Mouse (Mus musculus): Measurements from ENCODE around the gene Sag. TPM values are rescaled to one million over a fixed set of nuclear protein-coding genes. Genes with fewer than 3 reads are reported as not detected.

Sag gene
- polyA plus RNA-seq, 1 experiment from 2014 or later = 2.3 TPM

DNA sequence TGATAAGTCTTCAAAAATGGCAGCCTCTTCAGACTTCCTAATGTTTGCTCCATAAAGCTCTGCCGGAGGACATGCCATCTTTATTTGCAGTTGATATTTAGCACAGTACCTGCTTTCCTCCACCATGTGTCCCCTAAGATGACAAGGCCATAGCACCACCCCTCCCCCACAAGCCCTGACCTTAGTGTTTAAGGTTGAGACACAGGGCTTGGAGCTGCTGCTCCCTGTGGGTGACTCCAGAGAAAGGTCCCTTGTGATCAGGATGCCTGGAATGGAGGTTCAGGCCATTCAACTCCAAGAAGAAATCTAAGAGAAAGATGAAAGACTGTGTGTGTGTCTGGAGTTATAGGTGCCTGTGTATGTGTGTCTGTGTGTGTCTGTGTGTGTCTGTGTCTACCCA is 5.8 kb upstream of the Sag start:
- Histone ChIP-seq H3K9ac (replicated peaks; ENCODE audit: low read length) (no peak overlapping the region), H3K27me3 (ENCODE audit: control insufficient read depth, insufficient read depth, low read length) (no peaks in the 10 kb centered on the region), H3K9me3 (replicated peaks; ENCODE audit: control insufficient read depth, low read length) (no peaks in the 10 kb centered on the region), H3K4me2 (ENCODE audit: low read depth, low read length) (no peak overlapping the region), H3K4me1 (ENCODE audit: control insufficient read depth, insufficient read depth, low read length) (no peaks in the 10 kb centered on the region), H3K27ac (replicated peaks; ENCODE audit: low read depth, low read length) (no peak overlapping the region), H3K36me3 (replicated peaks; ENCODE audit: control insufficient read depth, insufficient read depth, low read depth, low read length) (no peaks in the 10 kb centered on the region), H3K4me3 (ENCODE audit: low read depth, low read length) (no peak overlapping the region)
- DNase-seq (ENCODE audit: low spot score) = no peak
- 89% methylated on average over 1 of the region's 1 CpGs for WGBS
- ATAC-seq (replicated peaks; ENCODE audit: insufficient number of reproducible peaks, low FRiP score, low TSS enrichment, low read depth) = no peak

DNA sequence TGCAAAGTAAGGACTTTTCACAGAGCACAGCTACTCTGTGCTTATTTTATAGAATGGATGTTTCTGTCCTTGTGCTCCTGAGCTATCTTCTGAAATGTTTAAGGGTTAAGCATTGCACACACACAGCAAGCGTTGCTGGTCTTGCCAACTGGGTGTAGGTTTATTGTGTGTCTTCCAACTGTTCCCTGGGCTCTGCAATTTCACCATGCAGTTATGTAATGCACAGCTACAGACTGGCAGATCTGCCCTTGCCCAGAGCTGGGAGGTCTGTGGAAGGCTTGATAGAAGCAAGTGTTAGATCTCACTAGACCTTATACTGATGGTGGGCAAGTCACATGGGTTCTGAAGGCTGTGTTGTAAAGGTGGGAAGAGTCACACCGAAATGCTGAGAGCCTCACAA is 5.2 kb upstream of the Sag start:
- H3K36me3 ChIP-seq (replicated peaks; ENCODE audit: control insufficient read depth, insufficient read depth, low read depth, low read length) = no peaks in the 10 kb centered on the region
- H3K4me3 ChIP-seq (ENCODE audit: low read depth, low read length) = no peak overlapping the region
- no peaks in the 10 kb centered on the region for H3K9me3 ChIP-seq (replicated peaks; ENCODE audit: control insufficient read depth, low read length)
- H3K9ac ChIP-seq (replicated peaks; ENCODE audit: low read length) = no peak overlapping the region
- WGBS = 93% methylated on average over 2 of the region's 2 CpGs
- no peak overlapping the region for H3K4me2 ChIP-seq (ENCODE audit: low read depth, low read length)
- ATAC-seq (replicated peaks; ENCODE audit: insufficient number of reproducible peaks, low FRiP score, low TSS enrichment, low read depth) (no peak), DNase-seq (ENCODE audit: low spot score) (no peak)
- no peak overlapping the region for H3K27ac ChIP-seq (replicated peaks; ENCODE audit: low read depth, low read length)
- no peaks in the 10 kb centered on the region for H3K27me3 ChIP-seq (ENCODE audit: control insufficient read depth, insufficient read depth, low read length)
- H3K4me1 ChIP-seq (ENCODE audit: control insufficient read depth, insufficient read depth, low read length) = no peaks in the 10 kb centered on the region

DNA sequence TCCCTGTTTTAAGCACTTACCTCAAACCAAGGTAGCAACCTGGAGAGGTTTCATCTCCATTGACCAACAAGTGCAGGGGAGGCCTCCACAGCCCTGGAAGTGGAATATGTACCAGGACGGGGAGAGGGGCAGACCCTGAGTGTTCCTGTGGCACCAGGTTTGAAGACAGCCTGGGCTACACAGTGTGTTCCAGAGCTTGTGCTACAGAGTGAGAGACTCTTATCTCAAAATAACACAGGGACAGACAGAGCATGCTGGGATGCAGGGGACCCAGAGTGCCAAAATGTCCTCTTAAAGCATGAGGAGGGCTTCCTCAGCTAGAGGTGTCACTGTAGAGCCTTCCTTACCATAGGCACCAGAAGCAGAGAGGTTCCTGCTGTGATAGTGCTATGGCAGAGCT is 4.3 kb downstream of the Sag start:
- 87% methylated on average over 1 of the region's 1 CpGs for WGBS
- Histone ChIP-seq H3K4me3 (ENCODE audit: low read depth, low read length) (no peak overlapping the region), H3K36me3 (replicated peaks; ENCODE audit: control insufficient read depth, insufficient read depth, low read depth, low read length) (no peaks in the 10 kb centered on the region), H3K9ac (replicated peaks; ENCODE audit: low read length) (no peak overlapping the region), H3K27ac (replicated peaks; ENCODE audit: low read depth, low read length) (no peak overlapping the region), H3K4me1 (ENCODE audit: control insufficient read depth, insufficient read depth, low read length) (no peaks in the 10 kb centered on the region), H3K9me3 (replicated peaks; ENCODE audit: control insufficient read depth, low read length) (no peaks in the 10 kb centered on the region), H3K27me3 (ENCODE audit: control insufficient read depth, insufficient read depth, low read length) (no peaks in the 10 kb centered on the region), H3K4me2 (ENCODE audit: low read depth, low read length) (no peak overlapping the region)
- ATAC-seq (replicated peaks; ENCODE audit: insufficient number of reproducible peaks, low FRiP score, low TSS enrichment, low read depth) (no peak), DNase-seq (ENCODE audit: low spot score) (no peak)

DNA sequence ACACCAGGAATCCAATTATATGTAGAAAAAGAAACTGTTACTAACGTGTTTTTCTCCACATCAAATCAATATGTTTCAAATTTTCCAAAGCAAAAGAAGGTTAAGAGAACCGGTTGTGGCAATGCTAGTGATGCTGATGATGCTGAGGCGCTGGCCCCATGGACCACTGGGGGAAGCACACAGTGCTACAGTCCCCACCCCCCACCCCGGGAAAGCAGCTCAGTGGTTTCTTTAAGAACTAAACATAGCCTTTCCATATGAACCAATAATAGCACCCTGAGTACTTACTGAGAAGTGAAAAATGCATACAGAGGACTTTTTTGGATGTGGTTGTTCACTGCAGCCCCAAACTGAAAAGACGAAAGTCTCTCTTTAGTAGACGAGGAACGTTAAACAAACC is 7.9 kb downstream of the Sag start:
- 85% methylated on average over 7 of the region's 7 CpGs for WGBS
- DNase-seq (ENCODE audit: low spot score) (no peak), ATAC-seq (replicated peaks; ENCODE audit: insufficient number of reproducible peaks, low FRiP score, low TSS enrichment, low read depth) (no peak)
- H3K27ac ChIP-seq (replicated peaks; ENCODE audit: low read depth, low read length) = no peak overlapping the region
- no peak overlapping the region for H3K4me2 ChIP-seq (ENCODE audit: low read depth, low read length)
- no peak overlapping the region for H3K4me3 ChIP-seq (ENCODE audit: low read depth, low read length)
- no peaks in the 10 kb centered on the region for H3K9me3 ChIP-seq (replicated peaks; ENCODE audit: control insufficient read depth, low read length)
- no peaks in the 10 kb centered on the region for H3K4me1 ChIP-seq (ENCODE audit: control insufficient read depth, insufficient read depth, low read length)
- H3K9ac ChIP-seq (replicated peaks; ENCODE audit: low read length) = no peak overlapping the region
- H3K36me3 ChIP-seq (replicated peaks; ENCODE audit: control insufficient read depth, insufficient read depth, low read depth, low read length) = no peaks in the 10 kb centered on the region
- no peaks in the 10 kb centered on the region for H3K27me3 ChIP-seq (ENCODE audit: control insufficient read depth, insufficient read depth, low read length)

DNA sequence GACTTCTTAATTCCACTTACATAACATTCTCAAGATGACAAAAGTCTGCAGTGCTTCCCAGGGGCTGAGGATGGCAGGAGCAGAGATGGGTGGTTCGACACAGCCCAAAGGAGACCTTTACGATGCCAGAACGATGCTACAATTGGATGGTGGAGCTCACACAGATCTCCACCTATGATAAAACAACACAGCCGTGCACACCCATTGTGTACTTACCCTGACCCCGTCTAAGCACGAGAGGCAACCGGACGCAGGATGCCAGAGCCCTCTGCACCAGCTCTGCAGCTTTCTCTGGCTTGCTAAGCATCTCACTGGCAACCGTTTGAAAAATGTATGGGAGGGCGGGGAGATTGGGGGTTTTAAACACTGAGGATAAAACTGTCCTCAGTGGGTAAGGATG is 8.6 kb downstream of the Sag start:
- ATAC-seq (replicated peaks; ENCODE audit: insufficient number of reproducible peaks, low FRiP score, low TSS enrichment, low read depth) (no peak), DNase-seq (ENCODE audit: low spot score) (no peak)
- 82% methylated on average over 10 of the region's 10 CpGs for WGBS
- no peak overlapping the region for H3K4me3 ChIP-seq (ENCODE audit: low read depth, low read length)
- no peaks in the 10 kb centered on the region for H3K9me3 ChIP-seq (replicated peaks; ENCODE audit: control insufficient read depth, low read length)
- no peaks in the 10 kb centered on the region for H3K4me1 ChIP-seq (ENCODE audit: control insufficient read depth, insufficient read depth, low read length)
- H3K27ac ChIP-seq (replicated peaks; ENCODE audit: low read depth, low read length) = no peak overlapping the region
- H3K9ac ChIP-seq (replicated peaks; ENCODE audit: low read length) = no peak overlapping the region
- no peaks in the 10 kb centered on the region for H3K27me3 ChIP-seq (ENCODE audit: control insufficient read depth, insufficient read depth, low read length)
- H3K4me2 ChIP-seq (ENCODE audit: low read depth, low read length) = no peak overlapping the region
- no peaks in the 10 kb centered on the region for H3K36me3 ChIP-seq (replicated peaks; ENCODE audit: control insufficient read depth, insufficient read depth, low read depth, low read length)

DNA sequence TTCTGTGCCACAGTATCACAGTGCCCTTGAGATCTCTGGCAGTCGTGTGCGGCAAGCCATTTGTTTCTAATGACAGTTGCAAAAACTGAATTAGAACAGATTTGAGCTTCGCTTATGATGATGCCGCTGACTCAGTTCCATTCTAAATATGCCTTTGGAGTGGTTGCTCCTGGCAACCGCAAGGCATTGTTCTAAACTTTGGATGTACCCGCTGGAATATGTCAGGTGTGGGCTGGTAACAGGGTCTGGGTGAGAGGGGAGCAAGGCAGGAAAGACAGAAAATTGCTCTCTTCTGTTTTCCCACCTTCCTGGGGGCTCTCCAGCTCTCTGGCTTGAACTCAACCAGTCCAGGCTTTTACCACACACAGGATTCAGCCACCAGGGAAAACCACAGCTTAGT is 9.7 kb downstream of the Sag start:
- Histone ChIP-seq H3K27ac (replicated peaks; ENCODE audit: low read depth, low read length) (no peak overlapping the region), H3K27me3 (ENCODE audit: control insufficient read depth, insufficient read depth, low read length) (no peaks in the 10 kb centered on the region), H3K9me3 (replicated peaks; ENCODE audit: control insufficient read depth, low read length) (no peaks in the 10 kb centered on the region), H3K36me3 (replicated peaks; ENCODE audit: control insufficient read depth, insufficient read depth, low read depth, low read length) (no peaks in the 10 kb centered on the region), H3K9ac (replicated peaks; ENCODE audit: low read length) (no peak overlapping the region), H3K4me1 (ENCODE audit: control insufficient read depth, insufficient read depth, low read length) (no peaks in the 10 kb centered on the region), H3K4me2 (ENCODE audit: low read depth, low read length) (no peak overlapping the region), H3K4me3 (ENCODE audit: low read depth, low read length) (no peak overlapping the region)
- WGBS = 80% methylated on average over 6 of the region's 6 CpGs
- ATAC-seq (replicated peaks; ENCODE audit: insufficient number of reproducible peaks, low FRiP score, low TSS enrichment, low read depth) (no peak), DNase-seq (ENCODE audit: low spot score) (no peak)

DNA sequence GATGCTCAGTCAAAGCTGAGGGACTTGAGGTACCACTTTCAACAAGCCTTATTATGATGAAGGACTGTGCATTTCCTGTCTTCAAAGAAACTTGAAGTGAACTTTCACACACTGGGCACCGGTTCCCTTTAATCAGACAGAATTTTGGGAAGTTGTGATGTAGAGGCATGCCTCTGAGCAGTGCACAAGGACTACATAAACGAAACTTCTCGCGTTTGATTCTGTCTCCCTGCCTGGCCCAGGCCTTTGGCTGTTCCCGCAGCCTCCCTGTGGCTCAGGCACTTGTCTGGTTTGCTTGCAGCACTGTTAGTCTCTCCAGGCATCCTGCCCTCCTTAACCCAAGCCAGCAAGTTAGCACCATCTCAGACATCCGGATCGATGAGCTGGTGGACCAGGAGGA is 10.2 kb downstream of the Sag start:
- H3K9ac ChIP-seq (replicated peaks; ENCODE audit: low read length) = no peak overlapping the region
- 83% methylated on average over 7 of the region's 7 CpGs for WGBS
- no peak overlapping the region for H3K4me2 ChIP-seq (ENCODE audit: low read depth, low read length)

DNA sequence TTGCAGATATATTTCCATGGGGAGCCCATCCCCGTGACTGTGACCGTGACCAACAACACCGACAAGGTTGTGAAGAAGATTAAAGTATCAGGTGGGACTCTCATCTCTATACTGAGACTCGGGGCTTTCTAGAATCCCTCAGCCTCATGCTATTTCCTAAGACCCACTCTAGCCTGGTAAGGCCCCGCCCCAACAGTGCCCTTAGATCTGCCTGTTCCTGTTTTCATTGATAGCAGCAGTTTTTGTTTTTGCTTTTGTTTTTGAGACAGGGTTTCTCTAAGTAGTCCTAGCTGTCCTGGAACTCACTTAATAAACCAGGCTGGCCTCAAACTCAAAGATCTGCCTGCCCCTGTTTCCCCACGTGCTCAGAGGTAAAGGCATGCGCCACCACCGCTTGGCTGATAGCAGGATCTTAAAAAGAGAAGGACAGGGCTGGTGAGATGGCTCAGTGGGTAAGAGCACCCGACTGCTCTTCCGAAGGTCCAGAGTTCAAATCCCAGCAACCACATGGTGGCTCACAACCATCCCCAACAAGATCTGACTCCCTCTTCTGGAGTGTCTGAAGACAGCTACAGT is 21.0 kb downstream of the Sag start:
- no peaks in the 10 kb centered on the region; the same call in 1 of the 2 replicates for H3K4me1 ChIP-seq (ENCODE audit: control insufficient read depth, insufficient read depth, low read length)
- H3K27ac ChIP-seq (replicated peaks; ENCODE audit: low read depth, low read length) = no peak overlapping the region
- H3K9ac ChIP-seq (replicated peaks; ENCODE audit: low read length) = no peak overlapping the region
- ATAC-seq (replicated peaks; ENCODE audit: insufficient number of reproducible peaks, low FRiP score, low TSS enrichment, low read depth) = no peak
- H3K9me3 ChIP-seq (replicated peaks; ENCODE audit: control insufficient read depth, low read length) = no peaks in the 10 kb centered on the region
- no peak overlapping the region for H3K4me2 ChIP-seq (ENCODE audit: low read depth, low read length)
- H3K4me3 ChIP-seq (ENCODE audit: low read depth, low read length) = no peak overlapping the region
- no peak for DNase-seq (ENCODE audit: low spot score)
- no peaks in the 10 kb centered on the region for H3K36me3 ChIP-seq (replicated peaks; ENCODE audit: control insufficient read depth, insufficient read depth, low read depth, low read length)
- no peaks in the 10 kb centered on the region for H3K27me3 ChIP-seq (ENCODE audit: control insufficient read depth, insufficient read depth, low read length)
- 91% methylated on average over 10 of the region's 10 CpGs for WGBS

More for the DNA sequence above, 10.2 kb downstream of the Sag start:
- Histone ChIP-seq H3K27ac (replicated peaks; ENCODE audit: low read depth, low read length) (no peak overlapping the region), H3K27me3 (ENCODE audit: control insufficient read depth, insufficient read depth, low read length) (no peaks in the 10 kb centered on the region), H3K4me1 (ENCODE audit: control insufficient read depth, insufficient read depth, low read length) (no peaks in the 10 kb centered on the region), H3K4me3 (ENCODE audit: low read depth, low read length) (no peak overlapping the region), H3K36me3 (replicated peaks; ENCODE audit: control insufficient read depth, insufficient read depth, low read depth, low read length) (no peaks in the 10 kb centered on the region), H3K9me3 (replicated peaks; ENCODE audit: control insufficient read depth, low read length) (no peaks in the 10 kb centered on the region)
- ATAC-seq (replicated peaks; ENCODE audit: insufficient number of reproducible peaks, low FRiP score, low TSS enrichment, low read depth) (no peak), DNase-seq (ENCODE audit: low spot score) (no peak)
